Mouse (Mus musculus) kidney, adult 18-20 months (tissue): ENCODE measurements around the gene Ampd2.

ENCODE experiments used
- DNase-seq: peaks from one replicate; pipeline ENCODE4 v3.0.0; 2021

Gene Ampd2

GRCm38 (mm10) chr3:108086470-108086979 is at the start of gene Ampd2:
Gene Ampd2, minus strand, starts transcription at chr3:108086651.
- DNase-seq = peak; percentile 91

- no peak for DNase-seq
These were observed 48.2 kb upstream of the Ampd2 start for GRCm38 (mm10) chr3:108134701-108135100.

GRCm38 (mm10) chr3:108132484-108132883 is 46.0 kb upstream of the Ampd2 start:
- DNase-seq = no peak

- DNase-seq = no peak
These were observed 45.4 kb upstream of the Ampd2 start for GRCm38 (mm10) chr3:108131821-108132220.

- DNase-seq = peak; percentile 25
These were observed 44.8 kb upstream of the Ampd2 start for GRCm38 (mm10) chr3:108131216-108131615.

GRCm38 (mm10) chr3:108129804-108130203 is 43.4 kb upstream of the Ampd2 start:
- DNase-seq = no peak

- DNase-seq = no peak
These were observed 42.9 kb upstream of the Ampd2 start for GRCm38 (mm10) chr3:108129367-108129766.

GRCm38 (mm10) chr3:108128520-108128919 is 42.1 kb upstream of the Ampd2 start:
- DNase-seq = no peak

- no peak for DNase-seq
These were observed 39.9 kb upstream of the Ampd2 start for GRCm38 (mm10) chr3:108126327-108126726.

- no peak for DNase-seq
These were observed 37.7 kb upstream of the Ampd2 start for GRCm38 (mm10) chr3:108124131-108124530.

GRCm38 (mm10) chr3:108123242-108123641 is 36.8 kb upstream of the Ampd2 start:
- no peak for DNase-seq

GRCm38 (mm10) chr3:108121101-108121500 is 34.6 kb upstream of the Ampd2 start:
- DNase-seq = no peak

- no peak for DNase-seq
These were observed 31.0 kb upstream of the Ampd2 start for GRCm38 (mm10) chr3:108117465-108117864.

- DNase-seq = no peak
These were observed 27.3 kb upstream of the Ampd2 start for GRCm38 (mm10) chr3:108113591-108114289.

- no peak for DNase-seq
These were observed 26.2 kb upstream of the Ampd2 start for GRCm38 (mm10) chr3:108112666-108113065.

- no peak for DNase-seq
These were observed 25.8 kb upstream of the Ampd2 start for GRCm38 (mm10) chr3:108112246-108112645.

GRCm38 (mm10) chr3:108111320-108111719 is 24.9 kb upstream of the Ampd2 start:
- no peak for DNase-seq

- DNase-seq = no peak
These were observed 18.8 kb upstream of the Ampd2 start for GRCm38 (mm10) chr3:108105281-108105680.

- no peak for DNase-seq
These were observed 15.6 kb upstream of the Ampd2 start for GRCm38 (mm10) chr3:108102075-108102474.

GRCm38 (mm10) chr3:108101594-108101993 is 15.1 kb upstream of the Ampd2 start:
- no peak for DNase-seq

GRCm38 (mm10) chr3:108098316-108098715 is 11.9 kb upstream of the Ampd2 start:
- DNase-seq = no peak

GRCm38 (mm10) chr3:108097656-108098055 is 11.2 kb upstream of the Ampd2 start:
- DNase-seq = no peak

- no peak for DNase-seq
These were observed 10.3 kb upstream of the Ampd2 start for GRCm38 (mm10) chr3:108096726-108097125.

- no peak for DNase-seq
These were observed 9.8 kb upstream of the Ampd2 start for GRCm38 (mm10) chr3:108096226-108096625.
